Mouse (Mus musculus): ENCODE results near the gene Apoa1.

GRCm38 (mm10) chr9:46199609-46200008 is 28.8 kb upstream of the Apoa1 start:
- TF ChIP-seq CTCF (IDR thresholded peaks at IDR 0.05) (no peak), EP300 (IDR thresholded peaks at IDR 0.05) (no peak)
